Mouse (Mus musculus): ENCODE measurements around the gene Lgals4.
"Not testable (repeated sequence)": the region's sequence is repeated elsewhere in the genome, so short reads cannot be mapped to it uniquely, and the experiment has no call there.

Lgals4 gene

DNA sequence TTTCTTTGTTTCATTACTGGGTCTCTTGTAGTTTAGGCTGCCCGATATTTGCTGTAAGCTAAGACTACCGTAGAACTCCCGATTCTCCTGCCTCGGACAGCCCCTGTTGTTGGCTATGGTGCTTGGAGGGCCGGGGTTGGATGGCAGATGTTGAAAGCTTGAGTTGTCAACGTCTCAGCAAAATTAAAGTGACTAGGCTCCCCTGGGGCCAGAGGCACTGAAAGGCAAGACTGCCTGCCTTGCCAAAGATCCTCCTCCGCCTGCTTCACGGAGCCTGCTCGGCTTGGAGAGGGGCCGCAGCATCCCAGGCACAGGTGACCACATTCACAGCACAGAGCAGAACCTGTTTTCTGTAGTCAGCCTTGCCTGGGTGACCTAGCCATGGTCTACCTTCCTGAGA is 46.9 kb downstream of the Lgals4 start:
- in situ Hi-C loops (cut with MboI; ENCODE audit: low pct_unique_long_range_greater_than_20kb in 1 of 2, low sequenced_read_pairs in 2 of 2, unreplicated experiment in 1 of 2), result no loop called here

GRCm38 (mm10) chr7:28881199-28881598 is 47.5 kb downstream of the Lgals4 start, which contains the start of gene Capn12:
Gene Capn12, plus strand, starts transcription at chr7:28881422.
- in situ Hi-C loops (cut with MboI; ENCODE audit: low pct_unique_long_range_greater_than_20kb in 1 of 2, low sequenced_read_pairs in 2 of 2, unreplicated experiment in 1 of 2), result no loop called here

DNA sequence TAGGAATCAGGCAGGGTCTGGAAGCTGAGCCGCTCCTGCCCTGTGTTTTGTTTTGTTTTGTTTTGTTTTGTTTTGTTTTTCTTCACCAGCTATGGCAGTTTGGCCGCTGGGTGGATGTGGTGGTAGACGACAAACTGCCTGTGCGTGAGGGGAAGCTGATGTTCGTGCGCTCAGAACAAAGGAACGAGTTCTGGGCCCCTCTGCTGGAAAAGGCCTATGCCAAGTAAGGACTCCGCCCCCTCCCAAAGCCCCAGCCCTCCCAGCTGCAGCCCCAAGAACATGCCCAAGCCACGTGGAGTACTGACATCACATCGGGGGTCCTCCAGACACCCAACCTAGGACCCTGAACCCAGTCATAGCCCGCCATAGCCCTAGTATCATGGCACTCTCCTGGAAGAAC is 49.4 kb downstream of the Lgals4 start:
- in situ Hi-C loops (cut with MboI; ENCODE audit: low pct_unique_long_range_greater_than_20kb in 1 of 2, low sequenced_read_pairs in 2 of 2, unreplicated experiment in 1 of 2), result no loop called here

DNA sequence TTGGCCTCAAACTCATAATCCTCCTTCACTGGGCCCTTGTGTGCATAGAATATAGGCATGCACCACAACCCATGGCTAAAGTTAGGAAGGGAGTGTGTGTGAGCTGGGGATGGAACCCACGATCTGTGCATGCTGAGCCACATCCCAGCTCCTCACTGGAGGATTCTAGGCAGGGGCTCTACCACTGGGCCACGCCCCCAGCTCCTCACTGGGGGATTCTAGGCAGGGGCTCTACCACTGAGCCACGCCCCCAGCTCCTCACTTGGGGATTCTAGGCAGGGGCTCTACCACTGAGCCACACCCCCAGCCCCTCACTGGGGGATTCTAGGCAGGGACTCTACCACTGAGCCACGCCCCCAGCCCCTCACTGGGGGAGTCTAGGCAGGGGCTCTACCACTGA is 50.0 kb downstream of the Lgals4 start:
- in situ Hi-C loops (cut with MboI; ENCODE audit: low pct_unique_long_range_greater_than_20kb in 1 of 2, low sequenced_read_pairs in 2 of 2, unreplicated experiment in 1 of 2), result not testable (repeated sequence)

DNA sequence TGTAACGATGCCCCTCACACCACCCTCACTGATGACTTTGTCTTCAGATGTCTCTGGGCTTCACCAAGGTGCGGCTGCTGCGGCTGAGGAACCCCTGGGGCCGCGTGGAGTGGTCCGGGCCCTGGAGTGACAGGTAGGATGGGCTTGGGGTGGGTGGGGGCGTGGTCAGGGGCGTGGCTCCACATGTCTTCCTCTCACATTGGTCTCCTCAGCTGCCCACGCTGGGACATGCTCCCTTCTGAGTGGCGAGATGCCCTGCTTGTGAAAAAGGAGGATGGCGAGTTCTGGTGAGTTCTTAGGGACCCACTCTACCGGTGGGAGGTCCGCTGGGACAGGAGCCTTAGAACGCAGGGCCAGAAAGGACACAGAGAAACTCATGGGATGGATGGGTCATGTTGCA is 52.8 kb downstream of the Lgals4 start:
- in situ Hi-C loops (cut with MboI; ENCODE audit: low pct_unique_long_range_greater_than_20kb in 1 of 2, low sequenced_read_pairs in 2 of 2, unreplicated experiment in 1 of 2), result no loop called here

GRCm38 (mm10) chr7:28888701-28889161 is 55.1 kb downstream of the Lgals4 start:
- in situ Hi-C loops (cut with MboI; ENCODE audit: low pct_unique_long_range_greater_than_20kb in 1 of 2, low sequenced_read_pairs in 2 of 2, unreplicated experiment in 1 of 2), result no loop called here
